Mouse (Mus musculus) brain, embryonic 14.5 days (tissue): ENCODE results near the gene Zmiz1. TPM values are rescaled to one million over a fixed set of nuclear protein-coding genes. Genes with fewer than 3 reads are reported as not detected.

ENCODE experiments used
- DNase-seq: peaks from one replicate; pipeline ENCODE4 v3.0.0-alpha.2; 2011; ENCODE audit warnings: low read depth
- CTCF ChIP-seq: fragments of 200-500 bp; IDR thresholded peaks from 2 replicates; pipeline ENCODE4 v1.5.1; 2012; ENCODE audit warnings: inconsistent platforms, mild to moderate bottlenecking, moderate library complexity, borderline replicate concordance; ENCODE audit not compliant: insufficient read depth, insufficient read length; ENCODE audit errors: extremely low read depth
- POLR2A ChIP-seq: fragments of 200-500 bp; IDR thresholded peaks from 2 replicates; pipeline ENCODE4 v1.6.1; 2012; ENCODE audit warnings: mild to moderate bottlenecking, inconsistent platforms, borderline replicate concordance; ENCODE audit not compliant: poor library complexity, insufficient read depth, insufficient read length, severe bottlenecking; ENCODE audit errors: extremely low read depth
- polyA plus RNA-seq: library from polyadenylated mRNA; depleted of rRNA; stranded (reverse); fragments of >200 nt; gene quantifications from 2 replicates; pipeline ENCODE4 v1.2.3, GENCODE M21; 2012

The Zmiz1 gene
- polyA plus RNA-seq, 1 experiment: 141 TPM

- DNase-seq: no peak
- TF ChIP-seq POLR2A: no peak
- TF ChIP-seq CTCF: no peak
These were observed 108.9 kb downstream of the Zmiz1 start for GRCm38 (mm10) chr14:25567837-25568236.

GRCm38 (mm10) chr14:25574047-25574870 lies 115.3 kb downstream of the Zmiz1 start:
- peak; percentile 50 for DNase-seq
- TF ChIP-seq POLR2A (no peak), CTCF (no peak)

- no peak for TF ChIP-seq CTCF
- no peak for TF ChIP-seq POLR2A
- no peak for DNase-seq
These were observed 117.7 kb downstream of the Zmiz1 start for GRCm38 (mm10) chr14:25576642-25577041.

DNA sequence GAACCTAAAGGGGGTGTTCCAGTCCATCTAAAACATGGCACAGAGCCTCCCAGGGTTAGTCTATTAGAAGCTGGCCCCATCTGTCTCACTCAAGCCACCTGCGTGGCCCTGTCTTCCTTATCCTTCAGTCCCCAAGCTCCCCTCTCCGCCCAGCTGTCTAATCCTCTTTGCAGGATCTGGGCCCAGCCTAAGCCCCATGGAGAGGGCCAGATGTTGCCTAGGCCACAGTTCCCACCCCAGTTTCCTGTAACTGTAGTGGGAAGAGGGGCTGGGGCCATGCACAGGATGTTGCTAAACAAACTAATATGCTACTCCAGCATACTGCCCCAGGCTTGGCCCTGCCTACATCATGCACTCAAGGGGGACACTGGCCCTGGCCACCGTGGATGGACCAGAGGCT lies 118.4 kb downstream of the Zmiz1 start:
- TF ChIP-seq POLR2A (no peak), CTCF (no peak)
- DNase-seq: peak; percentile 55

- TF ChIP-seq CTCF (no peak), POLR2A (no peak)
- DNase-seq: no peak
These were observed 120.6 kb downstream of the Zmiz1 start for GRCm38 (mm10) chr14:25579597-25579996.

DNA sequence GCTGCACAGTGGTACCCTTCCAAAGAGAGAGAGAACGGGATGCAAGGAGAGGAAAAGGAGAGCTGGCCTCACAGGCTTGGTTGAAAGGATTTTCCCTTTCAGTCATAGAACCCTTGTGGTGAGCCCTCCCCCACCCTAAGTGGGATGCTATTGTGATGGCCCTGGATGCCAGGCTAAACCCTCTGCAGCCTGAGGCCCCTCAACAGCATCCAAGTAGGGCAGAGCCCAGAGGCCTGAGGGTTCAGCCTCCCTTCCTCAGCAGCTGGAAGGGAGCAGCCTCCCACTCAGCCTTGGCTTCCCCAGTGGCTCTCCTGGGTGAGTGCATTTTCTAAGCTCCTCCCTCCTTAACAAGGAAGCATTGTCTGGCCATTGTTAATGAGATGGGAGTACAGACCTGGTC lies 121.4 kb downstream of the Zmiz1 start:
- TF ChIP-seq POLR2A: no peak
- TF ChIP-seq CTCF: no peak
- DNase-seq: peak; percentile 37

DNA sequence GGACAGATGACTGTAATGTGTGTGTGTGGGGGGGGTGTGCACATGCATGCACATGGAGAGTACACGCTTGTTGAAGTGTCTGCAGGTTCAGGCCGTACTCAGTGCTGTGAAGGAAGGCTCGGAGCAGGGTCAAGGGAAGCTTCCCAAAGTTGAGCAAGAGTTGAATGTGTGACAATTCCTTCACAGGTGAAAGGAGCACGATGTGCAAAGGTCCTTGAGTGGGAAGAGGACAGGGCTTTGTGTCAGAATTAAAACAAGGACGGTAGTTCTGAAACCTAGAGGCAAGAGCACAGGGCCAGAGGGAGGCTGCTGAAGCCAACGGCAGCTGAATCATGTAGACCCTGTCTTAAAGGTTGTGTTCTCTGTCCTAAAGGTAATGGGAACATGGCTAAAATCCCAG lies 123.6 kb downstream of the Zmiz1 start:
- TF ChIP-seq CTCF (no peak), POLR2A (no peak)
- no peak for DNase-seq

GRCm38 (mm10) chr14:25583899-25584298 lies 124.9 kb downstream of the Zmiz1 start:
- peak; percentile 33 for DNase-seq
- TF ChIP-seq CTCF: no peak

DNA sequence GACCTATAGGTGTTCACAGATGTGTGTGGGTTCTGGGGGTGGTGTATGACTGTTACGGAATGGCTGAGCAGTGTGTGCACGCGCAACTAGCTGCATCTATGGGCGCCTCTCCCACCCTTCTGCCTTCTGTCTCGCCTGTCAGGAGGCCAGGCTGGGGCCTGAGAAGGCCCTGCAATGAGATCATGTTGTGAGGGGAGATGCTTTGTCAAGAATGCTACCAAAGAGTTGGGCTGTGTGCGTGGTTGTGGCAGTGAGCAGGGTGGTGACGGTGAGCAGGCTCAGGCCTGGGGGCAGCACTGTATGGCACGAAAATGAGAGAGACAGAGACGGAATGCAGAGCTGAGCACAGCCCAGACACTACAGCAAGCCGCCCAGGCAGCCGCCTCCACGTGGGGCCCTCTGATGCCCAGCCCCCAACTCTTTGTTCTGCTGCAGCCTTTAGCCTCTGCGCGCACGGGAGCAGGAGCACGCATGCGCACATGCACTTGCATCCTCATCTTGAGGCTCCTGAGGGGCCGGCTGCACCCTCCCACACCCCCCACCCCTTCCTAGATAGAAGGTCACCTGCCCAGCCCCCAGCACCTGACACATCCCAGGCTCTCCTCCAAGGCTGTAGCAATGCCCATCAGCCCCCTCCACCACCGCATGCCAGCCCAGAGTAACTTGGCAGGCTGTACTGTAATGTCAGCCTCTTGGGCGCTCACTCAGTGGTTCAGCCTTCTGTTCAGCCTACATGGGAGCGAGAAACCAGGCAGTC lies 126.7 kb downstream of the Zmiz1 start:
- TF ChIP-seq POLR2A: peak; percentile 42; the same call in 1 of the 2 replicates
- no peak for TF ChIP-seq CTCF
- DNase-seq: peak; percentile 97

- DNase-seq: peak; percentile 82
- no peak for TF ChIP-seq CTCF
- no peak for TF ChIP-seq POLR2A
These were observed 128.0 kb downstream of the Zmiz1 start for GRCm38 (mm10) chr14:25586846-25587486.

DNA sequence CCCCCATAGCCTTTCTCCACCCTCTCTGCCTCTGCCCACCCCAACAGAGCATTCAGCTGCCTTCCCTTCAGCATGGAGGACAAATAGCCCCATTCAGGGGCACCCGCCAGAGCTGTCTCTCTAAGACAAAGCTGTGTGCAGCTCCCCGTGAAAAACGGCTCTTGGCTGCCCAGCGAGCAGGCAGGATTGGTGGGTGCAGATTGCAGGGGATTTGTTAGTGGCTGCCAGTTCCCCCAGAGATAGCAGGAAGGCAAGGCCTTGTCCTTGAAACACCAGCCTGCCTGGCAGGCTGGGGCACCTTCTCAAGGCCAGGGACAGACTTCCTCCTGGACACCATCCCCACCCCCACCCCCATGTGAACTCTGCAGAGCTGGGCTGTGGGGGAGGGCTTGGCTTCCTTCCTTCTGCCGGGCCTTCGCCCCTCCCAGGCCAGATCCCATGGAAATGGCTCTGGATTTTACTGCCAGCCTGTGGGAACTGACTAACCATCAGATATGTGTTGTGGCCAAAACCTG lies 128.6 kb downstream of the Zmiz1 start:
- DNase-seq: peak; percentile 95
- TF ChIP-seq POLR2A: no peak
- no peak for TF ChIP-seq CTCF

DNA sequence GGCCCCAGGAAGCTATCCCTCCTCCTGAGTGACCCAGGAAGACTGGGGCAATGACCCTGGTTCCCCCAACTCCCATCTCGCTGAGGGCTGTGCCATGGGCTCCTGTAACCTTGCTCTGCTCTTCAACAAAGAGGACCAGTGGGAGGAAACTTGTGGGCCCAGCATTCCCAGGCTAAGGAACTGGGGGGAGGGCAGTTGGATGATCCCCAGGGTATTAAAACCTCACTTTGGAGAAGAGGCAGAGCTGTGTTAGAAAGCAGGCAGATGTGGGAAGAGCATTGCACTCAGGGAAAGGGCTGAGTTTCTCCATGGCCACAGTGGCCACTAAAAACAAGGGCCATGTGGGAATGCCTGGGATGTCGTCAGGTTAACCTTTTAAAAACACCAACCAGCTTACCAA lies 129.2 kb downstream of the Zmiz1 start:
- DNase-seq: no peak
- TF ChIP-seq CTCF (no peak), POLR2A (no peak)
